Mouse (Mus musculus): ENCODE measurements around the gene Mrap2.

The Mrap2 gene

DNA sequence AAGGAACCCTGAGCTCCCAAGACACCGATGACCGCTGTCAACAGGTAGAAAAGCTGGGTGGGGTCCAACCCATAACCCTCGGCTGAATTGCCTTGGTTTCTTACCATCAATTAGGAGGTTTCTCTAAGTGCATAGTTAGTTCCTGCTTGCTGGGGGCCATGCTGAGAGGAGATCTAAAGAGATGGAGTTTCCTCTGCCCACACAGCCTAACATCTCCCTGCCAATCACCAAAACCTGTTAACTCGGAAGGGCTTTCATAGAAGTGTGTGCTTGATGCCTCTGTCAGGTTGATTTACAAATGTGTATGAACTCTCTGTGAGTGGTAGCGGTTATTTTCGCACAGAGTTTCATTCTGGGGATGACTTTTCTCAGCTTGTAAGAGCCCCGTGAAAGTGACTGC is 34.4 kb downstream of the Mrap2 start:
- no peak for DNase-seq (ENCODE audit: low read depth, low spot score)

DNA sequence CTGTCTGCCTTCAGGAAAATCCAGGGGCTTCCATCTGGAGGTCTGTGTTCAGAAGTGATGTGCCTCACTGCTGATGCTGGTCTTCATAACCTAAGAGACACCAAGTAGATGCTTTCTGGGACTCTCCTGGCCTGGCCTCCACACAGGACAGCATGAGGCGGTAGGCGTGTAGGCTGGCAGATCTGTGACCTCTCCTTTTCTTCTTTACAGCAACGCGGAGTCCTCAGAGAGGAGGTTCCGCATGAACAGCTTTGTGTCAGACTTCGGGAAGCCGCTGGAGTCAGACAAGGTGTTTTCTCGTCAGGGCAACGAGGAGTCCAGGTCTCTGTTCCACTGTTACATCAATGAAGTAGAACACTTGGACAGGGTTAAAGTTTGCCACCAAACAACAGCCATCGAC is 38.1 kb downstream of the Mrap2 start:
- no peak for DNase-seq (ENCODE audit: low read depth, low spot score)

DNA sequence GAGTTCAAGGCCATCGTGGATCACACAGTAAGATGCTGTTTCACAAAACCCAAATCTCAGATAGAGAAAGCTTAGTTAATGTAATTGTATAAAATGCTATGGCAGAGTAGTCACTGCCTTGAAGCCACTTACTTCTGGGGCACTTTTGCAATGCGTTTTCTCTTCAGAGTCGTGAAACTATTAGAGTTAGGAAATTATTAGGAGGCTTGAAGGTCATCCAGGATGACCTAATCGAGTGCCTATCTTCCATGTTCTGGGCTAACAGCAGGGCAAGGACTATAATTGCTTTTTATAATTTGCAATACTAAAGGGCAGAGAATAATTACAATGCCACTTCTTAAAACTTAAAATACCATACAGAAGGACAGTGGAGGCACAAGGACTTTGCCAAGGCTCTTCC is 43.2 kb downstream of the Mrap2 start:
- no peak for DNase-seq (ENCODE audit: low read depth, low spot score)

DNA sequence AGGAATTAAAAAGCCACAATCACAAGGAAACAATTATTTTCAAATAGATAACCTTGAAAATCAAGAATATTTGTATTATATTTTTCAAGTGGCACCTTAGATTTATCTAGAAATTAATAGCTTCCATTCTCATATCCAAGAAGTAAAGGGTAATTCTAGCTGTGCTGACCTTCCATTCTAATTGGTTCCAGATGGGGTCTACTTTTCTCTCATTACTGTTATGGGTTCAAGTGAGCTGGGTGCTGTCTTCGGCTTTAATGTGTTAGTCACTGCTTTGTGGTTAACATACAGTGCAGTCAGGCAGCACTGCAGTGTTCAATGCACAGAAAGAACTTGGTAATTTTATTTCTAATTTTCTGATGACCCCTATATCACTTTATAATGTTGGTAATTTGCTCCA is 49.6 kb downstream of the Mrap2 start:
- DNase-seq (ENCODE audit: low read depth, low spot score): no peak

DNA sequence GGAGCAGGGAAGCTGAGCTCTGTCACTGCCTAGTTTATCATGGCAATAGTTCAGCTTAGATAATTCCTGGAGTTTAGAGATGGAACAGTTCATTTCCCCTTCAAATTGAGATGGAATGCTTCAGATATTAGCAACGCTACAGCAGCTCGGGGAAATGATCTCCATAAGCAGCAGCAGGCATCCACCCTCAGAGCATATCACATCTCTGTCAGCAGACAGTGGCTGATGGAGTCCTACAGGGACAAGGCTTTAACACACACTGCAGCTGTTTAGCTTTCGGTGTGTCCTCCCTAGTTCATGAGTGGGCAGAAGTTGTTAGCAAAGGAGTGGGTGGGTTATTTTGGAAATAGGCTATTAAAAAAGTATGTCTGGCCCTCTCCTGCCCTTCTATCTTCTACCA is 53.2 kb downstream of the Mrap2 start:
- no peak for DNase-seq (ENCODE audit: low read depth, low spot score)

DNA sequence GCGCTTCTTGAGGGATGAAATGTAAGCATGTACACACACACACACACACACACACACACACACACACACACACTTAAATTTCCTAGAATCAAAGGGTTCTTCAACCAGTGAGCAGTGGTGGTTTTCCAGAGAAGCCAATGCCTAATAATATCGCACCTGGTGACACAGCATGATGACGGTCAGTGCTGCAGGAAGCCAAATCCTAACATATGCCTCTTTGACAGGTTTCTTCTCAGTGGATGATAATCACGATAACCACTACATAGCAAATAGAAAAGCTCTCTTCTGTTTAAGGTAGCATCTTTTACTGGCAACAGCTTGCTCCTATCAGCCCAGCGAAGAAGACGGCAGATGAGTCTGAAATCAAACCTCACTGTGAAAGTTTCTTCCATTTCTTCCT is 53.9 kb downstream of the Mrap2 start:
- DNase-seq (ENCODE audit: low read depth, low spot score): no peak

DNA sequence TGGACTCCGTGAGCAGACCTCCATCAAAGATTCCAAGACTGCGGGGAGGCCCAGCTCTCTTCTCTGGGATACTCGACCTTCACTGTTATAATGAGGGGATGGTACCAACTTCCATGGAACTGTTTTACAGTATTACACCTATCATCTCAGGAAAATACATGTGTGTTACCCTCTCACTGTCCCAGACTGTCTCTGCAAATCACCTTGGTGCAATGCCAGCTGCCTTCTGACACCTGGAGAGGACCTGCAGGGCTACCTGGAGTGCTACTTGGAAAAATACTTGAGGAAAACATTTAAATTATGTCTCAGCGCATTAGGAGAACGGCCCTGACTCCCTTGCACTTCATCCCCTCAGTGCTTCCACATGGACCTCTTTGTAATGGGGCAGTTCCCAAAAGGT is 56.3 kb downstream of the Mrap2 start:
- no peak for DNase-seq (ENCODE audit: low read depth, low spot score)

DNA sequence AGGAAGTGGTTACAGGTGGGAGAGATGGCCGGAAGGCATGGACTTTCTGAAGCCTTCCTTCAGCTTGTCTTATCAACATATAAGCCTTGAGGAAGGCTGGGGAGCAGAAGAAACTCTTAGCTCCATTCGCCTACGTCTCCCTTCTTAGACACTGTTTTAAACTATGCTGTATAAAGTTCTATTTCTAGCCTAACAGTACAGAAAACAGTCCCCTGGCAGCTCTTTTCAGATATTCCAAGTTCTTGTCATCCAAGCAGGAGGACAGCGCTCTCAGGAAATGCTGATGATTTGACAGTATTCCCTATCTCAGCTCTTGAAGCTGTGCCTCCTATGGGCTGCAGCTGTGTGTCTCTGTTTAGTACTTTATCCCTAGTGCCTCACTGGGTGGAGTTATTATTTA is 56.8 kb downstream of the Mrap2 start:
- no peak for DNase-seq (ENCODE audit: low read depth, low spot score)

DNA sequence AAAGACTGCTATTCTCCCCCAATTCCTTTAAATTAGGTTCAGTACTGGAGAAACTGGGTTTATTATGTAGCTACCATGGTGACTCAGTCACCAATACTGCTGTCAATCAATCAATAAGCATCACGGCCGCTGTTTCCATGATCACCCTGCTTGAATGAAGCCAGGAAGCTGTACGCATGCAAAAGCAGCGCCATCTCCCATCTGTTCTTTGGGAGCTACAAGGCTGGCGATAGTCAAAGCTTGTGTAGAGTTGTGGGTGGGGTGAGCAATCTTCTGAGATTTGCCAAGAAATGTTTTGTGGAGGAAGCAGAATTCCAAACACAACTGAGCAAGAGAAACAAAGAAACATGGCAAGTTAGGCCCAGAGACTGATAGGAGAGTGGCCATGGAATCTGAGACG is 58.3 kb downstream of the Mrap2 start:
- no peak for DNase-seq (ENCODE audit: low read depth, low spot score)

DNA sequence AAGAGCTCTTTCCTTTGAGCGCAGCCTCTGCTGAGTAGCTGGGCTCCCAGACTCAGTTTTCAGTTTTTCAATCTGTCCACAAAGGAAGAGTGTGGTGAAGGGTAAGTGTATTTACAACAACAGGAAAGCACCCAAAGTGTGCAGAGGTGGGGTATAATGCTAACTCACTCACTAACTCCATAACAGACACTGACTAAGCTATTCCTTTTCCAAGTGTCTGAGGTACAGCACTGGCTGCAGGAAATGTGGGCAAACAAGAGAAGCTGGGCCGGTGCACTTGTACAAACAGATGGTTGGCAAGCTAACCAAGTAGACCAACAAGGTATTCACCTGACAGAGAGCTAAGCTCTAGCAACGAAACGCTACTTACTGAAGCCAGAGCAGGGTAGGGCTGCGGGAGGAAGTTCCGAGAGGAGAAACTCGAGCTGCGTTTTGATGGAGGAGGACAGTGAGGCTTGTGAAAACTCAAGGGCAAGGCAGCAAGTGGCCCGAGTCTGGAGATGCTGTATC is 66.8 kb downstream of the Mrap2 start:
- no peak for DNase-seq (ENCODE audit: low read depth, low spot score)

DNA sequence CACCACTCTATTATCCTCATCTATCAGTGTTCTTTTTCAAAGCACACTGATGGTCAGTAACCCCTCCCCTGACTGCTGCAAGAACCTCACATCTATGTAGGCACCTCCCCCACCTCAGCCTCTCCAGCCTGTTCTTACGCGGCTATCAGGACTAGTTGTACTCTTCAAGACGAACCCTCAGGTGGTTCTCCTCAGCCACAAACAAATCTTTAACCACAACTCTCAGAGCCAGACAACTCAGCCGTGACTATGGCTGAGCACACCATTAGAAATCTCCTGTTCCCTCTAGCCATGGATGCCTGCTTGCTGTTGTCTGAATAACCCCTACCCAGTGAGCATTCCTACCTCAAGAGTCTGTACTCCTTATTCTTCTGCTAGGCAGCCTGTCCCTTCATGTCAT is 69.1 kb downstream of the Mrap2 start:
- DNase-seq (ENCODE audit: low read depth, low spot score): no peak
